Mouse (Mus musculus) mouse trophoblast stem cell (cell line): ENCODE results near the gene Sod1.
"Not testable (repeated sequence)": the region's sequence is repeated elsewhere in the genome, so short reads cannot be mapped to it uniquely, and the experiment has no call there.

Experiments
- in situ Hi-C, 2 experiments: fragments of 300-500 bp; cut with MseI, MboI; formaldehyde crosslinking; loops; 2 replicates in 1 of 2; 3 replicates in 1 of 2; pipeline ENCODE4 v1.15.1; 2025

Sod1 gene

DNA sequence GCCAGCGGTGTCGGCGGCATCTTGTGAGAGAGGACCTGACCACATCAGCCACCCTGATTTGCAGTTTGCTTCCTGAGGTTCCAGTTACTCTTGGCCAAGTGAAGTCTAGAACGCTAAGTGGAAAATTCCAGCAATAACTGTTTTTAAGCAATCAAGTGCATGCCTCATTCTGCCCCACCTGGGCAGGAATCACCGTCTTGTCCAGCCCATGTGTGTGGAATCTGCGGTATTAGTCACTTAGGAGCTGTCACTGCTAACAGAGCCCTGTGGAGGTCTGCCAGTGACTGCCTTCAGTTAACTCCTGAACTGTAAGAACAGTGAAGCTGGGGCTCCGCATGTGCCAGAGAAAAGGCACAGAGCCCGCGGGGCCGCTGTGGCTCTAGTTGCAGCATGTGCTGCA is 9.8 kb upstream of the Sod1 start:
- in situ Hi-C loops: no loop called here

DNA sequence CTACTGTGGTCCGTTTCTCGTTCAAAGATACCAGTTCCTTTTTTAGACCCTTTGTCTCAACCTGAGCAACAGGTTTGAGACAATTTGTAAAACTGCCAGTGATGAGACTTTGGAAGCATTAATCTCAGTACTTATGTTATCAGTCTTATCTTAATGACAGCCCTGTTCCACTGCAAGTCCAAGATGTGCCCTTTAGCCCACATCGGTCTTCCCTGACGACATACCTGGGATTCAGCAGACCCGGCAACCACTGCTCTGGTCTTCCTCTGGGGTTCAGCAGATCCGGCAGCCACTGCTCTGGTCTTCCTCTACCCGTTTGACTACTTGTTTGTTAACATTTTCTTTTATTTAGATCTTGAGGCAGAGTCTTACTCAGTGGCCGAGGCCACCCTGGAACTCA is 8.8 kb upstream of the Sod1 start:
- in situ Hi-C loops: no loop called here

- in situ Hi-C loops: no loop called here
Measured at GRCm38 (mm10) chr16:90213477-90214339, 6.8 kb upstream of the Sod1 start.

DNA sequence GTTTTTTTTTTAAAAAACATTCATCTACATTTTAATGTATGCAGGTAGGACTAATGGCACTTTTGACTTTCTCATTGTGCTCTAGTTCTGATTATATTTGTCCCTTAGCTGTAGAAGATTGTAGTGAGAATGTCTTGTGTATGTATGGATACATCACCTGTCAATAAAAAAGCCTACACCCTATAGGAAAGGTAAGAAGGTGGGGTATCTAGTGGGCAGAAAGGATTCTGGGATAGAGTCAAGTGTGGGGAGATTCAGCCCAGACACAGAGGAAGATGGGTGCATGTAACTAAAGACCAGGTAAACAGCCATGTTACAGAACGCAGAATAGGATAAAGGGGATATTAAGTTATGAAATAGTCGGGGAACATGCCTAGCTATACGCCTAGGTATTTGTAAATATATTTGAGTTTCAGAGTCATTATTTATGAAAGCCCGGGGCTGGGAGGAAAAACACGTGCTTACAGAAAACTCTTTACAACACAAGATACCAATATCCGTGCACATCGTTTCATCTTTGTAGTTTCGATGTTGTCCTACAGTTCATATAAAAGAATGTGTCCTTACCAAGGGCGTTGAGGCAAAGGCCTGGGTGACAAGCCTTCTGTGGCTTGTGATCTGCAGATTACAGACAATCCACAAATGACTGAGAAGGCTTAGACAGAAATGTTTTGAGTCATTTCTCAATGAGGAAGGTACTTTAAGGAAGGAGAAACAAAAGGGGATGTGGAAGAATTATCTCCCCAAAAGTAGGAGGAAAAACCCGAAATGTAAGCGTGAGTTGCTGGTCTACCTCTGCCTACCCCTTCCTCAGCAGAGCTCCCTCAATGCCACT is 5.6 kb upstream of the Sod1 start:
- in situ Hi-C loops: no loop called here

- in situ Hi-C loops: not testable (repeated sequence)
Measured at GRCm38 (mm10) chr16:90215879-90216278, 4.7 kb upstream of the Sod1 start.

DNA sequence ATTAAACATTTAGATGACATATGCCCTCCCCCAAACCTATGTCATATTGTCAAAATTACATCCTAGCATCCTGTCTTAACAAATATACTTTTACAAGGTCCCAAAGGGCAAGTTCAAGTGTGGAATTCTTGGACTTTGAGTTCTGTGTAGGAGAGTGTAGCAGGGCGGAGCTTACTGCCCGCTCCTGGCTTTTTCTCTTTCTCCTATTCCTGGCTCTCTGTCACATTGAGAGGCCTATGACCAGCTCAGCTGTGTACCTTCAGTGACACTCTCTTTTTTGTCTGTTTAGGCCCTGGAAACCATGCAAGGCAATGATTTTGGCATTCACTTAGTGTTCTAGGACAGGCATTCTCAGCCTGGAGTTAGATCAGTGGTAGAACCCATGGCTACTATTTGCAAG is 4.1 kb upstream of the Sod1 start:
- in situ Hi-C loops: no loop called here

GRCm38 (mm10) chr16:90217356-90217755 is 3.2 kb upstream of the Sod1 start:
- in situ Hi-C loops: no loop called here

- in situ Hi-C loops: no loop called here
Measured at GRCm38 (mm10) chr16:90217926-90218325, 2.6 kb upstream of the Sod1 start.

- in situ Hi-C loops: not testable (repeated sequence)
Measured at GRCm38 (mm10) chr16:90219445-90219844, 1.1 kb upstream of the Sod1 start.

DNA sequence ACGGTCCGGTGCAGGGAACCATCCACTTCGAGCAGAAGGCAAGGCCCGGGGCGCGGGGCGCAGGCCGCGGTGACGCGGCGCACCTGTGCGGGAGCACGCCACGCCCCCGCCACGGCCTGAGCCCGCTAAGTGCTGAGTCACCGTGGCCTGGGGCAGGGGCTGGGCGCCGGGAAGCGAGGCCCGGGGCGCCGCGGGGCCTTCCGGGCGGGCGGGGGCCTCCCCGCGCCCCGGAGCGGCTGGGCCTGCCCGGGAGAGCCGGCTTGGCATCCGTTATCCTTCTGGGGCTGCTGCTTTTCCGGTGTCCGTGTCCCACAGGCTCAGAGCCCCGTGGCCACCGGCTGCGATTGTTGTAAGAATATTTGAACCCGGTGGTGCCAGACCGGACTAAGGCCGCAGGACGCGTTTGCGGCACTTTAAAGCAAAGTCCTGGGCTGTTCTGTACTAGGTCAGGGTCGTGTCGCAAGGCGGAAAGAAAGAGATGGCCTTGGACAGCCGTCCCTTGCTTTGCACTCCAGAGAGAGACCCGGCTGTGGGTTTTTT is 408 bp downstream of the Sod1 start:
- in situ Hi-C loops: no loop called here

DNA sequence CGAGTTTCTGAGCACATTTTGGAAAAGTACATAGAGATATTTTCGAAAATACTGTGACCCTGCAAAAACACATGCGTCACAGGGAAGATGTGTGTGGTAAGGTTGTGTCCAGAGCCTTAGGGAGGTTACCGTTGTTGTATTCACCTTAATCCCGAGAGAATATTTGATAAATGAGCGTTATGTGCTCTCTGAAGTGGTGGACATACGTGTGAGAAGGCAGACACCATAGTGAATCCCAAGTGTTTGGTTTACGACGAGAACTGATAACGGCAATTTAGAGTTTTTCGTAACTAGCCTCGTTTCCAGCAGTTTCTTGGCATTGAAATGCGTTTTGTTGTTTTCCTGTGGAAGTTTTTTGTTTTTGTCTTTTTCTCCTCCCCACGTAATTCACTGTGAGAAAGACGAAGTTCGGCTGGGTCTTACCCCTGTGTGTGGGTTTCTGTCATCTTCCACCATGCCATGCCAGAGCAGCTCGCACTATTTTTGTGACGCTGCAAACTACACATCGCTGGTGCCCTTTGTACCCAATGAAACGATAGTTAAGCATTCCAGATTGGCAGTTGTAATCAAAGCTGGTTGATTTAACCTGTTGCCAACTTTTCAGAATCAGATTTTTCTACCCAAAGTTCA is 1.0 kb downstream of the Sod1 start:
- in situ Hi-C loops: no loop called here

- in situ Hi-C loops: no loop called here
Measured at GRCm38 (mm10) chr16:90229897-90230296, 9.3 kb downstream of the Sod1 start.

- in situ Hi-C loops: no loop called here
Measured at GRCm38 (mm10) chr16:90231302-90231701, 10.7 kb downstream of the Sod1 start.

GRCm38 (mm10) chr16:90233702-90234101 is 13.1 kb downstream of the Sod1 start:
- in situ Hi-C loops: no loop called here

DNA sequence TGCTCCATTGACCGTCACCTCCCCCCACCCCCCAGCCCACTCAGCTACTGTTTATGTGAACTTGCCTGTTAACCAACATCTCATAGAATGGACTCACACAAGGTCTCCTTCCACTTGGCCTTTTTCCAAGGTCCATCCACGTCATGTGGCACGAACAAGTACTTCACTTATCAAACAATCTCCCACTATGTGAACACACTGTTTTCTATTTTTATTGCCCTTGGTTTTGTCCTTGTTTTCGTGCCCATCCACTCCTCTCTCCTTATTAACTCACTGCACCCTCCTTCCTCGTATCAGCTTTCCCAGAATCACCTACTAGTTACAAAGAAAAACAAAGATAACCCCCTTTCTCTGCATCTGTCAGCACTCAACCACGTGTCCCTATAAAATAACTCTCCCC is 14.1 kb downstream of the Sod1 start:
- in situ Hi-C loops: no loop called here

DNA sequence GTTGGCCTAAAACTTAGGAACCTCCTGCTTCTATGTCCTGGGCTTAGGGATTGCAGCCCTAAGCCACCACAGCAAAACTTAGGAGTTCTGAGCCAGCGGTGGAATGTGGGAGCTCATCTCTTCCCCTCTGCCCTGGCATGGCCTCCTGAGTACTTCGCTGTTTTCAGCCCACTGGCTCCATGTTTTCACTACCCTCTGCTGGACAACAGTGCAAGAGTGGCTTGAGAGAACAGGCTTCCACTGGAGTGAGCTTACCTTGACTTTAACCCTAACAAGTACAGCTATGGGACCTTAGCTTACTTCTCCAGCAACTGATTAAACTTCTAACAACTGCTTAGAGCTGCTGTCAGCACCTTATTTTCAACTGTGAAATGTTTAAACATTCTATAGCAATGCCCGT is 14.6 kb downstream of the Sod1 start:
- in situ Hi-C loops: no loop called here

DNA sequence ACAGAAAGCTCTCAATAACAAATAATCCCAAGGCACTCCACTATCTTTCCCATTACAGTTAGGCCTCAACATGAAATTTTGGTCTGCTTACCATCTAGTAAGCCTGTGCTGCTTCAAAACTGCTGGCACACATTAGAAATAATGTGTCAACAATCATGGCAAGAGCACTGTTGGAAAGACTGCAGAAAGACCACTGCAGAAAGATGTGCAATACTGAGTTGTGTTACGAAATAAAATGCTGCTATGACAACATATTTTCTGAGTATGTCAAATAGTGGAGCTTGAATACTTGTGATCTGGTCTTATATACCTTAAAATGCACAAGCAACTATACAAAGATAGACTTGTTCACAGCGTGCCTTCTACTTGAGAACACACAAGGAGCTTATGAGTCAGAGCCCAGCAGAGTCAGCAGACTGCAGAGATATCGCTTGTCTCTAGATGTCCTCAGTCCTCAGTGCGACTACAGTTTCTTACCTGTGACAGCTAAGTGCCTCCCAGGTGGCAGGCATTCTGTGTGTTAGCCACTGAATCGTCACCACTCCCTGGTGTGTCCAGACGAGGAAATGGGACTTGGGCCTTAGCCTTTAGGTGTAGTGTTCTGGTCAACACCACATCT is 18.7 kb downstream of the Sod1 start:
- in situ Hi-C loops: no loop called here

DNA sequence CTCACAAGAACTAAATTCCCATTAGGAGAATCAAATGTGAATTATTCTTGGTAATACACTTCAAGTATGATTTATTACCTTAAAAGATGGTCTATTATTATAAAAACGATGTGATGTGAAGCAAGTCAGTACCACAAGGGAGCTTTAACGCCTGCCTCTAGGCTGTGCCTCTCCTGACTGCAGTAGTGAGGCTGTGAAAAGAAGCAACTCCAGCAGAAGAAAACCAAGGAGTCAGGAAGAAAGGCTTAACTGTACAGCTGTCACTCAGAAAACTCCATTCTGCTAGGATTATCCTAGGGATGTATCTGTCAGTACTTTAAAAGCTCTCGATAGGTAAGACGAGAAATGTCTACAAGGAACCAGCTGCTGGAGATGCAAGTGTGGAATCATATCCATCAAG is 21.3 kb downstream of the Sod1 start:
- in situ Hi-C loops: no loop called here

DNA sequence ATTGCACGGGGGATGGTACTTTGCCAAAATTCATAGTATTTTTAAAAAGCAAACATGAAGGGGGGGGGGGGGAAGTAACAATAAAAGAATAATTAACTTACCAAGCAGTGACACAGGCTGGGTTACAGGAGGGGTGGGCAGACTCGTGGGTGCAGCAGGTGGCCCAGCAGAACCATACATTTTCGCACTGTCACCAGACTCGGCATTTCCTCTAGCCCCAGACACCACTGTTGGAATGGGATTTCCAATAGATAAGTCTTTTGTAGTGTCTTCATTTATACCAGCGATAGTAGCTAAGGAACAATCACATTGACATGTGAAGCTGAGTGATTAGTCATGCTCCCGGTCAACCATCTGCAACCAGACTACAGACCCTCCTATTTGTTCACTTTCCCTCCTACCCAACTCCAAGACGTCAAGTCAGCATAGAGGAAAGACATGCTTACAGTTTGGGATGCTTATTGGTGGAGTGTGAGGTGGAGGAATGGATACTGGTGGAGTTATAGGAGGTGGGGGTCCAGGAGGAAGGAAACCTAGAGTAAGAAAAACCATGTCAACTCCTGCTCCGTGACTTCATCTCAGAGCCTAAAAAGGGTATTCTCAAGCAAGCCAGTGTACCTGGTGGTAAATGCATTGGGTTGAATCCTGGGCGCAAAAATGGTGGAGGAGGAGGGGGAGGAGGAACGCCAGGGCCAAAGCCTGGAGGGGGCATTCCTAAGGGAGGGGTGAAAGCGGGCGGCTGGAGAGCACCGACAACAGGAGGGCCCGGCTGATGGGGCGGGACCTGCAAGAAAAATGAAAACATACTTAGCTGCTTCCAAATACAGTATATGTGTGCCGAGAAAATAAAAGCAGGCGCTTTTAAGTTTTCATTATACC is 22.1 kb downstream of the Sod1 start:
- in situ Hi-C loops: no loop called here

DNA sequence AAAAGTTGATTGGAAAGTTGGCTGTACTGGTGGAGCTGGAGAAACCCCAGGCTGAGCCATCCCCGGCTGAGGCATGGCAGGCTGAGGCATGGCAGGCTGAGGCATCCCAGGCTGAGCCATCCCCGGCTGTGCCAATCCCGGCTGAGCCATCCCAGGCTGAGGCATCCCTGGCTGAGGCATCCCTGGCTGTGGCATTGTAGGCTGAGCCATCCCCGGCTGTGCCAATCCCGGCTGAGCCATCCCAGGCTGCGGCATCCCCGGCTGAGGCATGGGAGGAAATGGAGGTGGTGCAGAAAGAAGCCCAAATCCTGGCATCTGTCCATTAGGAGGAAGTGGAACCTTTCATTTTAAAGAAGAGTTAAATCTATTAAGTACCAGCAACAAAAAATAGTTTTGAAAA is 29.5 kb downstream of the Sod1 start:
- in situ Hi-C loops: no loop called here

GRCm38 (mm10) chr16:90251256-90251655 is 30.7 kb downstream of the Sod1 start:
- in situ Hi-C loops: not testable (repeated sequence)
